Mouse (Mus musculus): ENCODE results near the gene Prkab1.

Gene Prkab1

GRCm38 (mm10) chr5:116018196-116018595, 6.1 kb downstream of the Prkab1 start:
- no peak for DNase-seq (ENCODE audit: low spot score in 2 of 2)

DNA sequence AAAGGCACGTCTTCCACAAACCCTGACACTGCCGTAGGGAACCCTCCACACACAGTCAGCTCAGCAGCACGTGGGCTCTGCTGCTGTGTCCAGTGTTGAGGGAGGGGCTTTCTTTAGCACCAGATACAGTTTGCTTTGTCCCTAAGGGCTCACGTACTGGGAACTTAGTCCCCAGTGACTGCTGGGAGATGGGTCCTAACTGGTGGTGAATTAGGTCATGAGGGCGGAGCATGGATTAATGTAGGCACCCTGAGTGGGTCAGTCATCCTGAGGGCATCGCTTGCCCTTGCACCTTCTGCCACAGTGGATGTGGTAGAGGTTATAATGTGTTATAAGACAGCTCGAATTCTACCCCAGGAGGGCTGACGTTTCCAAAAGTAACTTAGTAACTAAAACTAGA, 6.9 kb downstream of the Prkab1 start:
- DNase-seq (ENCODE audit: low spot score in 2 of 2), result no peak

DNA sequence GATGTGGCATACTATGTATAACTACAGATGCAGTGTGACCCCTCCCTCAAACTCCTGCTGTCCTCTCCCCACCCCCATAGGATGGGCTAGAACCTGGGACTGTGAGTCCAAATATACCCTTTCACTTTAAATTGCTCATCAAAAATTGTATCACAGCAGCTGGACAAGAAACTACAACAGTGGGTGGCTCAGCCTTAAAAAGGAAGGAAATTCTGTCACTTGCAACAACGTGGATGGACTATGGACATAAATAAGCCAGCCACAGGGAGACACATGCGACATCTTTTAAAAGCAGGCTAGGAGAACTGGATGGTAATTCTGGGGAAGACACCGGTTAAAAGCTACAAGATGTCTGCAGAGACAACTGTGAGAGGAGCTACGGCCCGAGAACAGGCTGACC, 7.8 kb downstream of the Prkab1 start:
- DNase-seq (ENCODE audit: low spot score in 2 of 2), result no peak

DNA sequence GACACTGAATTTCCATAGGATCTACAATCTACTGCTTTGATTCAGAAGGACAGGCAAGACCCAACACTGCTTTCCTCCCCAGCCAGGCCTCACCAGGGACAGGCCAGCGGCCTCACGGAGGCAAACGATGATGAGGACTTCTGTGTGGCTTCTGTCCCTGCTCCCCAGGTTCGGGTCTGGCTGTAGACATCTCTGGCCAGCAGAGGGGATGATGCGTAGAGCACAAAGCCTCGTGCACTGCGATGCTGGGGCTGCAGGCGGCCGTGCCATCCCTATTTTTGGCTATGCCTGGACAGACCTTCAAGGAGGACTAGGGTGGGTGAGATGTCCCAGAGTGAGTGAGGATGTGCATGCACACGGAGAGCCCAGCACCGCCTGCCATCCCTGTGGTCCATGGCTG, 10.1 kb downstream of the Prkab1 start:
- DNase-seq (ENCODE audit: low spot score in 2 of 2), result no peak

DNA sequence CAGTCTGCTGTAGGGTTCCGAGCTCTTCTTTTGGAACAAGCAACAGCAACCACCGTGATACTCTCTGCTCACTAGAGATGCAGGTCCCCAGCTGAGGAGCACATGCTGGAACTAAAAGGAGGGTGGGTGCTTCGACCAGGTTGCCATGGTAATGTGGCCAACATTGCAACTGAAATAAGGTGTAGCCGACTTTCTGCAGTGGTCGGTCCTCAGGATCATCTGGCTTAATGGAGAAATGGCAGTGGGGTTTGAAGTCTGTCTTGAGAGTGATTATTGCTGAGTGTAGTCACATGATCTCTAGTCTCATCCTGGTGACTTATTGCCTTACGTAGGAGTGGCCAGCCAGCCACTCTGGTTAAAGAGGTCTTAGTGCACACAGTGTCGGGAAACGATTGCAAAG, 10.5 kb downstream of the Prkab1 start:
- no peak for DNase-seq (ENCODE audit: low spot score in 2 of 2)

- DNase-seq (ENCODE audit: low spot score in 2 of 2), result no peak
Observed at GRCm38 (mm10) chr5:116012503-116012902, 11.8 kb downstream of the Prkab1 start.

GRCm38 (mm10) chr5:116011700-116012099, 12.6 kb downstream of the Prkab1 start:
- DNase-seq (ENCODE audit: low spot score in 2 of 2), result no peak

DNA sequence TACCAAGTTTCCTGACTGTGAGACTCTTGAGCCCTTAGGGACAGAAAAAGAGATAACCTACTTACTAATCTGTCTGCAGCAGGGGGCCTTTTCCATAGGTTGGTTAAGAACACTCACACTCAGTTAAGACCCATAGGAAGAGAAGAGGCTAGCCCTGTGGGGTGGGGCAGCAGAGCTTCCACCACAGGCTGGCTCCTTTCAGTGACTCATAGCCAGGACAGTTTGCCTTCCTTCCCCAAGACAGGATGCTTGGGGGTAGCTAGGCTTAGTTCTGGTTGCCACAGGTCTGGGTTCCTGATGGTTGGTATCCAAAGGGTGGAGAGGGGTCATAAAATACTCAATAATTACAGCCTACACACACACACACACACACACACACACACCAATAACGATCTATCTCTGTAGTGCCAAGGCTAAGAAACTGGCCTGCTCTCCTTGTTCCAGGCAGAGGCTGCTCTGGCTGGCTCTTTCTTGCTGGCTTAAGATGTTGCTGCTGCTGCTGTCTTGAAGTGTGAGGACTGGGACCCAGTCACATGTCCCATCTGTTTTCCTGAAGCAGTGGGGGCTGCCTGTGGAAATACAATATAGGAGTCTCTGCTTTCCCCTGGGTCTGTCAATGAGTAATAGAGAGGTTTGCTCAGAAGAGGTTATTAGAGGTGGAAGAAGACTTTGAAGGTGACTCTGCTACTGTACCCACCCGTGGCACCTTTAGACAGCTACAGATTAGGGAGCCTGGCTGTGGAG, 14.3 kb downstream of the Prkab1 start:
- DNase-seq (ENCODE audit: low spot score in 2 of 2), result no peak

GRCm38 (mm10) chr5:116009091-116009851, 15.0 kb downstream of the Prkab1 start:
- no peak for DNase-seq (ENCODE audit: low spot score in 2 of 2)

GRCm38 (mm10) chr5:116007723-116008122, 16.6 kb downstream of the Prkab1 start:
- no peak for DNase-seq (ENCODE audit: low spot score in 2 of 2)

GRCm38 (mm10) chr5:116006324-116007099, 17.8 kb downstream of the Prkab1 start:
- DNase-seq (ENCODE audit: low spot score in 2 of 2), result no peak

- no peak for DNase-seq (ENCODE audit: low spot score in 2 of 2)
Observed at GRCm38 (mm10) chr5:116004271-116004670, 20.0 kb downstream of the Prkab1 start.

- DNase-seq (ENCODE audit: low spot score in 2 of 2), result no peak
Observed at GRCm38 (mm10) chr5:116003825-116004224, 20.5 kb downstream of the Prkab1 start.

GRCm38 (mm10) chr5:116003154-116003553, 21.2 kb downstream of the Prkab1 start:
- DNase-seq (ENCODE audit: low spot score in 2 of 2), result no peak

DNA sequence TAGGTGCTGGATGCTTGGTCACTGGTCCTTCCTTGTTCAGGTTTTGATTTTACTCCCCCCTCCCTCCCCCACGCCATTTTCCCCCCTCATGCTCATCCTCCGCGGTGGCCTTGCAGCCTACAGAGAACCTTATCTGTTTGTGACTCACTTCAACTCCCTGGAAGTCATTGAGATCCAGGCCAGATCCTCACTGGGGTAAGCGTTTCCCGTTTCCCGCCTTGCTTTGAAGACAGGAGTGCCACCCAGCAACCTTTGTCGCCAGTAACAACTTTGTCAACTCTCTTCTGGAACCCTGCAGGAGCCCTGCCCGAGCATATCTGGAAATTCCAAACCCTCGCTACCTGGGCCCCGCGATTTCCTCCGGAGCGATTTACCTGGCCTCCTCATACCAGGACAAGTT, 26.9 kb downstream of the Prkab1 start:
- no peak for DNase-seq (ENCODE audit: low spot score in 2 of 2)

GRCm38 (mm10) chr5:115994101-115994500, 30.2 kb downstream of the Prkab1 start:
- no peak for DNase-seq (ENCODE audit: low spot score in 2 of 2)

DNA sequence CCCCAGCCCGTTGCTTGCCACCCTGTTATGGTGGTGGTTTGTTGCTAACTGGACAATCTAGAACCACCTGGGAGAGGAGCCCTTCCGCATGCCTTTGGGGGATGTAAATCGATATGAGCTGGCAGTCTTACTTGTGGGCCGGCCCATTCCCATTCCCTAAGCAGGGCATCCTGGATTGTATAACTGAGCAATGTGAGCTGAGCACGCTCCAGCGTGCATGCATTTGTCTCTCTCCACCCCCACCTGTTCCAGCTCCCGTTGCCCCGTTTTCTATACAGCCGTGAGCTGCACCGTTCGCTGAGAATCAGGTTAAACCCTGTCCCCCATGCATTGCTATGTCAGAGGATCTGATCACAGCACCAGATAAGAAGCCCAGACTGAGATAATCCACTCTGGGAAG, 32.6 kb downstream of the Prkab1 start:
- DNase-seq (ENCODE audit: low spot score in 2 of 2), result no peak

- no peak for DNase-seq (ENCODE audit: low spot score in 2 of 2)
Observed at GRCm38 (mm10) chr5:115987284-115987683, 37.0 kb downstream of the Prkab1 start.

DNA sequence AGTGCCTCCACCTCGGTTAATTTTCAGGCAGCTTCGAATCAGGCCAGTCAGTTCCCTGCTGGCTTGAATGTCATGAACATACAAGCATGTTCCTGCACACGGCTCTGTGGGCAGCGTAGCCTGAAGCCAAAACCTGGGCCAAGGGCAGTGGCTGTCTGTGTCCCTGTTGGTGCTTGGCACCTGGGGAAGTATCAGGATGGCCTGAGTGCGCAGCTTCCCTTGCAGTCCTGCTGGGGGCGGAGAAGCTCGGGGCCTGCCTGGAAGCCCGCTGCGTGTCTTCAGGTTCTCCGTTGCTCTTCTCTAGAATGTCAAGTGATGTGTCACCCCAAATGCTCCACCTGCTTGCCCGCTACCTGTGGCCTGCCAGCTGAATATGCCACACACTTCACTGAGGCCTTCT, 39.2 kb downstream of the Prkab1 start:
- DNase-seq (ENCODE audit: low spot score in 2 of 2), result no peak

DNA sequence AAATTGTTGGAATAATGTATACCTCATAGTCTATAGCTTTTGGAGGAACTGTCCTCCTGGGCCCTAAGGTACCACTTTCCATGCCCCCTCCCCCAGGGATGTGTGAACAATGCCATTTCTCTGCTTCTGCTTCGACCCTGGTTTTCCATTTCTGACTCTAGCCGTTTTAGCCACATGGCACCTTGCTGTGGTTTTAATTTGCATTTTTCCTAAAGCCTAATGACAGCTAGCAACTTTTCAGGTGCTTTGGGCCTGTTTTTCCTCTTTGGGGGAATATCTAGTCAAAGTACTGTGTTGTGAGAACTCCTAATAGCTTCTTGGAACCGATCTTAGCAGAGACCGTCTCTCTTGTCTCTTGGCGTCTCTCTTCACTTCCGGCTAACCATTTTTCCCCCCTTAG, 39.9 kb downstream of the Prkab1 start:
- DNase-seq (ENCODE audit: low spot score in 2 of 2), result no peak

DNA sequence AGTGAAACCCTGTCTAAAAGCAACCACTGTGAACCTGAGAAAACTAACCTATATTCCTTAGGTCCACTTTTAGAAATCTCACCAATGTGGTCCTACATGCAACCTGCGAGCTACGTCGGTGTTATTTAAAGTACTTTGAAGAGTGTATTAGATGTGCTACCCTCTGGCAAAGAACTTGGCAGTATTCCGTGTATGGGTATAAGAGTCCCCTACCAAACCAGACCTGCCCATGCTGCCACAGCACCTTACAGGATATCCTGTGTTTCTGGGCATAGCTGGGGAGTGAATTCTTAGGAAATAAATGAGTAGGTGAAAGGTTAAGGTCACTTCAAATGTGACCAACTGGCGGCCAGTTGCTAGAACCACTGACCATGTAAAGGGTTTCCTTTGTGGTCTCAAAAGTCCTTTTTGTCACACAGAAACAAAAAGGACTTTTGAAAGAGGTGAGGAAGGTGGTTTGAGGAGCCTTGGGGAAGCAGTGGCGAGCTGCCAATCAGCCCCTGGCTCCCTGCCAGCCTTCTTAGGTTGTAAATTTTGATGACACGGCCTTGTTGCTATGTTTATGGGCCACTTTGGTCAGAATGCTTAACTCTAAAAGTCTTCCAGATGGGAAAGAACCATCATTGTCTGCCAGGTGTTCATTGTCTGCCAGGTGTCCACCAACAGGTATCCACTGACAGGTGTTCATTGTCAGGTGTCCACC, 41.5 kb downstream of the Prkab1 start:
- no peak for DNase-seq (ENCODE audit: low spot score in 2 of 2)

DNA sequence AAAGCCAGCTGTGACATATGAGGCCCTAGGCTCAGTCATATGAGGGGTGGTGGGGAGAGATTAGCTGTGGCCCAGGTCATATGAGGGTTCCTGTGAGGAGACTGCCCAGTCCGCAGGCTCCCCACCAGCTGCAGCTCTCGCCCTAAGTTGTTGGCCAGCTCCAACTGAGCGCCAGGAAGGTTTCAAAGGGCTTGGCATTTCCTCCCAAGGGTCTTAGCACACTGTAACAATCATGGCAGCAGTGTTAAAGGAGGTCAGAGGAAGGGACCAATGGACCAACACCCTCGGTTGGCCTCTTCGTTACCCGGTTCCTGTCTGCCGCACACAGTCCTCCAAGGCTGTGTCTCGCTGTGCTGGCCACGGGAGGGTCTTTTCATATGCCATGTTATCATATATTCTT, 43.8 kb downstream of the Prkab1 start:
- no peak for DNase-seq (ENCODE audit: low spot score in 2 of 2)
